Mouse (Mus musculus): ENCODE data around the gene Pik3c2b. TPM values are rescaled to one million over a fixed set of nuclear protein-coding genes. Genes with fewer than 3 reads are reported as not detected.
"Not testable (repeated sequence)": the region's sequence is repeated elsewhere in the genome, so short reads cannot be mapped to it uniquely, and the experiment has no call there.

Pik3c2b gene
- polyA plus RNA-seq, 1 experiment from 2014 or later: 3.2 TPM

- TF ChIP-seq CTCF (IDR thresholded peaks at IDR 0.05; ENCODE audit: low read depth): no peak
- 87% methylated on average over 9 of the region's 9 CpGs for WGBS
- ATAC-seq (replicated peaks; ENCODE audit: low FRiP score, low read depth) (no peak), DNase-seq (ENCODE audit: low spot score) (no peak)
- H3K4me2 ChIP-seq (ENCODE audit: low read length): no peak overlapping the region
- no peaks in the 10 kb centered on the region for H3K9me3 ChIP-seq (replicated peaks; ENCODE audit: low read length)
- no peaks in the 10 kb centered on the region for H3K4me1 ChIP-seq (replicated peaks; ENCODE audit: insufficient read depth, low read length)
- H3K4me3 ChIP-seq (replicated peaks; ENCODE audit: low read depth, low read length): no peak overlapping the region
- no peak overlapping the region for H3K27ac ChIP-seq
- H3K27me3 ChIP-seq (ENCODE audit: insufficient read depth, low read length): no peaks in the 10 kb centered on the region
- no peak overlapping the region for H3K9ac ChIP-seq (ENCODE audit: low read depth, low read length)
- peaks cover 16% of the 10 kb centered on the region for H3K36me3 ChIP-seq (ENCODE audit: insufficient read depth, low read length)
Measured at GRCm38 (mm10) chr1:133016775-133017428, 28.6 kb upstream of the Pik3c2b start.

- TF ChIP-seq CTCF (IDR thresholded peaks at IDR 0.05; ENCODE audit: low read depth): no peak
- H3K27ac ChIP-seq: no peak overlapping the region
- H3K4me3 ChIP-seq (replicated peaks; ENCODE audit: low read depth, low read length): no peak overlapping the region
- H3K36me3 ChIP-seq (ENCODE audit: insufficient read depth, low read length): peaks cover 11% of the 10 kb centered on the region; the same call in 1 of the 2 replicates
- no peaks in the 10 kb centered on the region for H3K4me1 ChIP-seq (replicated peaks; ENCODE audit: insufficient read depth, low read length)
- ATAC-seq (replicated peaks; ENCODE audit: low FRiP score, low read depth) (no peak), DNase-seq (ENCODE audit: low spot score) (no peak)
- H3K9me3 ChIP-seq (replicated peaks; ENCODE audit: low read length): no peaks in the 10 kb centered on the region
- no peaks in the 10 kb centered on the region for H3K27me3 ChIP-seq (ENCODE audit: insufficient read depth, low read length)
- no peak overlapping the region for H3K9ac ChIP-seq (ENCODE audit: low read depth, low read length)
- no peak overlapping the region for H3K4me2 ChIP-seq (ENCODE audit: low read length)
- 81% methylated on average over 2 of the region's 2 CpGs for WGBS
Measured at GRCm38 (mm10) chr1:133018580-133018979, 26.9 kb upstream of the Pik3c2b start.

DNA sequence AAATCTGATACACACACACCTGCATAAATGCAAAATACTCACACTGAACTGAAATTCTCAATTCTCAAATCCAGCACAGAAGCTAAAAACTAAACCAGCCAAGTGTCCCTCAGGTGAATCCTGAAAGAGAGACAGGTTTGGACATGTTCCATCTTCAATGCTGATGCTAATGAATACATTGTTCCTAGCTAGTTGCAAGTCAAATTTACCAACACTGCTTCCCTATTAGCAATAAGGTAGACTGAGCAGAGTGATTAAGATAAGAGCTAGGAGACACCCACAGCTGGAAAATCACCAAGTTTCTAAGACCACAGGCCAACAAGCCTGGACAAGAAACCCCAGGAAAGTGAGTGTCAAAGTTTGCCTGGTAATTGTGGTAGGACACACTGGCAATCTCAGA, 26.2 kb upstream of the Pik3c2b start:
- Histone ChIP-seq H3K36me3 (ENCODE audit: insufficient read depth, low read length) (peaks cover 11% of the 10 kb centered on the region; the same call in 1 of the 2 replicates), H3K27me3 (ENCODE audit: insufficient read depth, low read length) (no peaks in the 10 kb centered on the region), H3K4me1 (replicated peaks; ENCODE audit: insufficient read depth, low read length) (no peaks in the 10 kb centered on the region), H3K9ac (ENCODE audit: low read depth, low read length) (no peak overlapping the region), H3K4me3 (replicated peaks; ENCODE audit: low read depth, low read length) (no peak overlapping the region), H3K4me2 (ENCODE audit: low read length) (no peak overlapping the region), H3K9me3 (replicated peaks; ENCODE audit: low read length) (no peaks in the 10 kb centered on the region), H3K27ac (no peak overlapping the region)
- ATAC-seq (replicated peaks; ENCODE audit: low FRiP score, low read depth): no peak
- no peak for TF ChIP-seq CTCF (IDR thresholded peaks at IDR 0.05; ENCODE audit: low read depth)
- no peak for DNase-seq (ENCODE audit: low spot score)

GRCm38 (mm10) chr1:133020137-133020894, 25.2 kb upstream of the Pik3c2b start:
- no peak overlapping the region for H3K27ac ChIP-seq
- no peak overlapping the region for H3K4me3 ChIP-seq (replicated peaks; ENCODE audit: low read depth, low read length)
- no peak for TF ChIP-seq CTCF (IDR thresholded peaks at IDR 0.05; ENCODE audit: low read depth)
- H3K4me2 ChIP-seq (ENCODE audit: low read length): no peak overlapping the region
- no peaks in the 10 kb centered on the region for H3K9me3 ChIP-seq (replicated peaks; ENCODE audit: low read length)
- H3K4me1 ChIP-seq (replicated peaks; ENCODE audit: insufficient read depth, low read length): no peaks in the 10 kb centered on the region
- H3K9ac ChIP-seq (ENCODE audit: low read depth, low read length): no peak overlapping the region
- DNase-seq (ENCODE audit: low spot score) (no peak), ATAC-seq (replicated peaks; ENCODE audit: low FRiP score, low read depth) (no peak)
- no peaks in the 10 kb centered on the region for H3K27me3 ChIP-seq (ENCODE audit: insufficient read depth, low read length)
- WGBS: 76% methylated on average over 3 of the region's 3 CpGs
- peaks cover 7% of the 10 kb centered on the region; the same call in 1 of the 2 replicates for H3K36me3 ChIP-seq (ENCODE audit: insufficient read depth, low read length)

DNA sequence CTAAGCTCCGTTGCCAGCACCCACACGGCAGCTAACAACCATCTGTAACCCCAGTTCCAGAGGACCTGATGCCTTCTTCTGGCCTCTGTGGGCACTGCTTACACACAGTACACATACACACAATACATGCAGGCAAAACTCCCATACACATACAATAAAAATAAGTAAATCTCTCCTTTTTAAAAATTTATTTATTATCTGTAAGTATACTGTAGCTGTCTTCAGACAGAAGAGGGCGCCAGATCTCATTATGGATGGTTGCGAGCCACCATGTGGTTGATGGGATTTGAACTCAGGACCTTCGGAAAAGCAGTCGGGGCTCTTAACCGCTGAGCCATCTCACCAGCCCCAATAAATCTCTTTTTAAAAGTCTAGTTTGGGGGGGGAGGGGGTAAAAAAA, 24.1 kb upstream of the Pik3c2b start:
- H3K4me3 ChIP-seq (replicated peaks; ENCODE audit: low read depth, low read length): no peak overlapping the region
- H3K9ac ChIP-seq (ENCODE audit: low read depth, low read length): no peak overlapping the region
- H3K36me3 ChIP-seq (ENCODE audit: insufficient read depth, low read length): peaks cover 7% of the 10 kb centered on the region; the same call in 1 of the 2 replicates
- 94% methylated on average over 7 of the region's 7 CpGs for WGBS
- no peak overlapping the region for H3K4me2 ChIP-seq (ENCODE audit: low read length)
- H3K27me3 ChIP-seq (ENCODE audit: insufficient read depth, low read length): no peaks in the 10 kb centered on the region
- peak; percentile 35 for TF ChIP-seq CTCF (IDR thresholded peaks at IDR 0.05; ENCODE audit: low read depth)
- H3K27ac ChIP-seq: no peak overlapping the region
- no peak for DNase-seq (ENCODE audit: low spot score)
- H3K4me1 ChIP-seq (replicated peaks; ENCODE audit: insufficient read depth, low read length): no peaks in the 10 kb centered on the region
- no peak for ATAC-seq (replicated peaks; ENCODE audit: low FRiP score, low read depth)
- no peaks in the 10 kb centered on the region for H3K9me3 ChIP-seq (replicated peaks; ENCODE audit: low read length)

GRCm38 (mm10) chr1:133021971-133022370, 23.5 kb upstream of the Pik3c2b start:
- WGBS: 100% methylated on average over 2 of the region's 2 CpGs

DNA sequence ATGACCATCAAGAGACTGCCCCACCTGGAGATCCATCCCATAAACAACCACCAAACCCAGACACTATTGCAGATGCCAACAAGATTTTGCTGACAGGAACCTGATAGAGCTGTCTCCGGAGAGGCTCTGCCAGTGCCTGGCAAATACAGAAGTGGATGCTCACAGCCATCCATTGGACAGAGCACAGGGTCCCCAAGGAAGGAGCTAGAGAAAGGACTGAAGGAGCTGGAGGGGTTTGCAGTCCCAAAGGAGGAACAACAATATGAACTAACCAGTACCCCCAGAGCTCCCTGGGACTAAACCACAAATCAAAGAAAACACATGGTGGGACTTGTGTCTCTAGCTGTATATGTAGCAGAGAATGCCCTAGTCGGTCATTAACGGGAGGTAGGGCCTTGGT, 21.7 kb upstream of the Pik3c2b start:
- not testable (repeated sequence) for H3K9me3 ChIP-seq (replicated peaks; ENCODE audit: low read length); ATAC-seq (replicated peaks; ENCODE audit: low FRiP score, low read depth); H3K27me3 ChIP-seq (ENCODE audit: insufficient read depth, low read length); H3K36me3 ChIP-seq (ENCODE audit: insufficient read depth, low read length); H3K27ac ChIP-seq; DNase-seq (ENCODE audit: low spot score); H3K4me3 ChIP-seq (replicated peaks; ENCODE audit: low read depth, low read length); H3K9ac ChIP-seq (ENCODE audit: low read depth, low read length); H3K4me1 ChIP-seq (replicated peaks; ENCODE audit: insufficient read depth, low read length)
- peak overlapping the region; percentile 60; the same call in 1 of the 2 replicates for H3K4me2 ChIP-seq (ENCODE audit: low read length)
- WGBS: 94% methylated on average over 3 of the region's 3 CpGs

More at GRCm38 (mm10) chr1:133021971-133022370, 23.5 kb upstream of the Pik3c2b start:
- H3K4me2 ChIP-seq (ENCODE audit: low read length); ATAC-seq (replicated peaks; ENCODE audit: low FRiP score, low read depth); H3K4me1 ChIP-seq (replicated peaks; ENCODE audit: insufficient read depth, low read length); DNase-seq (ENCODE audit: low spot score); H3K4me3 ChIP-seq (replicated peaks; ENCODE audit: low read depth, low read length); H3K9ac ChIP-seq (ENCODE audit: low read depth, low read length); H3K27me3 ChIP-seq (ENCODE audit: insufficient read depth, low read length); H3K9me3 ChIP-seq (replicated peaks; ENCODE audit: low read length); H3K36me3 ChIP-seq (ENCODE audit: insufficient read depth, low read length); H3K27ac ChIP-seq: not testable (repeated sequence)
